ENCODE assay signal across 7 mouse cellular contexts in the genomic region with DNA sequence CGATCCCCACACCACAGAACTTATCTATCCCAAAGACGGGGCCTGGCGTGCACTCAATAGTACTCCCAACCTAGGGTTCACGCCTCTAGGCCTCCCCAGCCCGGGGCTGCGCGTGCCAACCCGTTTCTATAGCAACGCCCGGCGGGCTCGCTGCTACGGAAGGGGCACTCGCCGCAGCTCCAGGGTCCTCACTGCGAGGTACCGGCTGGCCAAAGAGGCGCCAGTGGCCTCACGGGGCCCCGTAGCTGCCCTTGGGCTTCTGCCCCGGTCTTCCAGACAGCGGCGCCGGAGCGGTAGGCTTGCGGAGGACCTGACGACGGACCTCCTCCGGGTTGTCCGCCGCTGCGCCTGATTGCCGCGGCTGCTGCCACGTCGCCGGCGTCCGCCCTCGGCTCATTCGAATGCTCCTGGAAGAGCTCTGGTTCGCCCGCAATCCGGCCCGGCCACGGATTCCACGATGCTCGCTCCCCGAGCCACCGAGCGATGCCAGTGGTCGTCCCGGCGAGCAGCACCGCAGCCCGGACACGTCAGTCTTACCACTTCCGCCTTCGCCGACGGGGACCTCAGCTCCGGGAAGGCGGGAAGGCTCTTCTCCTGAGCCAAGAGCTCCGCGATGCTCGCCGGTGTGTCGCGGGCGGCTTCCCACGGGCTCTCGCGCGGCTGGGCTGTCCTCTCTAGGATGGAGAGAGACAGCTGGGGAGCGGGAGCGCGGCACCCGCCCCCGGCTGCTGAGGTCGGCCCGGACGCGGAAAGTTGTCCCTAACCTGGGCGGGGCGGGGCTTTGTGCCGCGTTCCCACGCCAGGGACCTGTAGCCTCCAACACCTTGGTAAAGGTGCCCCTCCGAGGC. TPM values are rescaled to one million over a fixed set of nuclear protein-coding genes. Genes with fewer than 3 reads are reported as not detected.
A peak's percentile ranks its signal among the peaks of the same experiment; 100 is the strongest.
DNase-seq lines count a peak whose midpoint lies in the region; ATAC-seq lines count a peak whose summit lies in the region.

Gene Tm9sf1, minus strand, starts transcription at position 747 of the 848 bp plus-strand sequence.

- H3K9ac ChIP-seq in midbrain, embryonic 13.5 days (replicated peaks): peak within 1 kb of the TSS; percentile 95

- H3K4me3 ChIP-seq in limb, embryonic 10.5 days: peak within 1 kb of the TSS; percentile 98
- H3K4me3 ChIP-seq in midbrain, embryonic 13.5 days (replicated peaks): peak within 1 kb of the TSS; percentile 96

- ATAC-seq in midbrain, embryonic 13.5 days: peak; percentile 93

- H3K4me1 ChIP-seq in limb, embryonic 10.5 days: peaks cover 27% of the 10 kb centered on the region
- peaks cover 26% of the 10 kb centered on the region for H3K4me1 ChIP-seq in midbrain, embryonic 13.5 days (replicated peaks)

- WGBS in limb, embryonic 10.5 days: under 1% methylated on average over 89 of the region's 89 CpGs
- WGBS in midbrain, embryonic 13.5 days: under 1% methylated on average over 87 of the region's 89 CpGs

- H3K27ac ChIP-seq in limb, embryonic 10.5 days: peak within 1 kb of the TSS; percentile 98
- H3K27ac ChIP-seq in midbrain, embryonic 13.5 days: peak within 1 kb of the TSS; percentile 97

- no peaks in the 10 kb centered on the region for H3K27me3 ChIP-seq in limb, embryonic 10.5 days (ENCODE audit: low read depth, poor library complexity, severe bottlenecking)
- H3K27me3 ChIP-seq in midbrain, embryonic 13.5 days: no peaks in the 10 kb centered on the region

- peaks cover 60% of the 10 kb centered on the region for H3K36me3 ChIP-seq in limb, embryonic 10.5 days
- H3K36me3 ChIP-seq in midbrain, embryonic 13.5 days: peaks cover 34% of the 10 kb centered on the region

- no peaks in the 10 kb centered on the region for H3K9me3 ChIP-seq in limb, embryonic 10.5 days (replicated peaks)
- H3K9me3 ChIP-seq in midbrain, embryonic 13.5 days: no peaks in the 10 kb centered on the region

- DNase-seq in adrenal gland, adult 8-10 months: peak; percentile 80
- DNase-seq in embryo, embryonic 9.5 days (ENCODE audit: extremely low spot score): peak; percentile 92
- peak; percentile 34 for DNase-seq in gonadal fat pad, adult 2 months (ENCODE audit: low read depth)
- peak; percentile 89 for DNase-seq in kidney, adult 11 months
- peak; percentile 90 for DNase-seq in limb, embryonic 10.5 days (ENCODE audit: low spot score)
- DNase-seq in spleen, adult 12 weeks (ENCODE audit: low spot score): peak; percentile 88

- peak within 1 kb of the TSS; percentile 90 for H3K4me2 ChIP-seq in midbrain, embryonic 13.5 days (replicated peaks)

RNA-seq across cellular contexts. Expression of gene Tm9sf1, which starts in this region (rescaled TPM):
- total RNA-seq in adrenal gland, adult 8-10 months (2022): 100 to 1,000 TPM in 2 of 4 experiments, 10 to 100 TPM in 2; 95.2 to 101 (median 98.7) TPM
- 103 and 117 TPM in 2 replicates for polyA plus RNA-seq in gonadal fat pad, adult 2 months (2012; rRNA removed)
- polyA plus RNA-seq in limb, embryonic 10.5 days (2016; fragmentation: Nextera tagmentation; extraction: Ambion mirVana): 80.6 and 92.0 TPM in 2 replicates
- polyA plus RNA-seq in midbrain, embryonic 13.5 days (2015; fragmentation: Nextera tagmentation; extraction: Ambion mirVana): 59.7 and 59.8 TPM in 2 replicates

Comparison
In these comparisons a context has a peak if more than half of its experiments do, and no peak if none do; other contexts are left out.
1. Peak in every context shown above with its lines: DNase-seq, ATAC-seq, H3K4me3 ChIP-seq and H3K27ac ChIP-seq.
2. DNase-seq: peak in every context shown above with its lines; median percentile 92 in embryo, embryonic 9.5 days; 90 in limb, embryonic 10.5 days; 89 in kidney, adult 11 months; 88 in spleen, adult 12 weeks; 80 in adrenal gland, adult 8-10 months; 34 in gonadal fat pad, adult 2 months.